Mouse (Mus musculus) layer of hippocampus, postnatal 14 days (tissue): Measurements from ENCODE around the gene Pigt. TPM values are rescaled to one million over a fixed set of nuclear protein-coding genes. Genes with fewer than 3 reads are reported as not detected.
A peak's percentile ranks its signal among the peaks of the same experiment; 100 is the strongest.

Source experiments
- DNase-seq, 2 experiments: peaks; one replicate each; pipeline ENCODE4 v3.0.0; 2021 to 2022; ENCODE audit warnings: low spot score in 2 of 2, mixed read lengths in 1 of 2
- total RNA-seq, 2 experiments: library from RNA; stranded (reverse); gene quantifications; 2 replicates each; pipeline ENCODE4 v1.2.3; 2021

The Pigt gene
- total RNA-seq, 2 experiments from 2014 or later = 95.2 to 96.5 TPM

DNA sequence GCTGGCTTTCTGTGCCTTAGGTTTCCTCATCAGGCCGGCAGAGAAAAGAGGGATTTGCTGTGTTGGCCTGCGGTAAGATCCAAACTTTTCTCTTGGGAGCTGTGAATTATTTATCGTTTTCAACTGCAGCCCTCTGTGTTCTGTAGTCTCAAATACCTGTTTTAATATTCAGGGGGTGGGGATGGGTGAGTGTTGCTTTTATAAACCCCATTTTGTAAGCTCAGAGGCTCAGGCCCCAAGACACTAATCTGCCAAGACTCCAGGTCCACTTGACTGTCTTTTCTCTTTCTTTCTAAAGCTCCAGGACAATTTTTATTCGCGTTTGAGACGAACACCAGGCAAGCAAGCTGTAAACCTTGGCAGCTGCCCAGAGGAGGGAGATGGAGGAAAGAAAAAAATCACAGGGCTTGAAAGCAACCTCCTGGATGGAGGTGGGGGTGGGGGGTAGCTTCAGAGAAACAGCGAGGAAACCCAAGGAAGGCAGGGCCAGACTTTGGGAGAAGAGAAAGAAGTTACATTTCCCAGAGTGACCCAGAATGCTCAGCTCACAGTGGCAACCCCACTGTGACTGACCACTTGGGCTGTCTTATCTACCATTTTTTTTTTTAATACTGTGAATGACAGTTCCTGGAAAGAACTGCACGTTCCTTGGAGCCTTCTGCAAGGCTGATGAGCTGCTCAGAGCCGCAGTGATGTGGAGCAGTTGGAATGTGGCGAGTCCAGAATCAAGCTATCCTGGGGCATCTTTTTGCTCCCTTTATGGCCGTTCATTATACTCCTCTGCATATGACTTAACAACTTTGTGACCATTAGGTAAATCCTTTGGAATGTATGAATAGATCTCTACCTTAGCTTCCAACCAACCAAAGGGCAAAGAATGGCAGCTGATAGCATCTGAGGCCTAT lies 21.2 kb downstream of the Pigt start:
- DNase-seq = no peak

DNA sequence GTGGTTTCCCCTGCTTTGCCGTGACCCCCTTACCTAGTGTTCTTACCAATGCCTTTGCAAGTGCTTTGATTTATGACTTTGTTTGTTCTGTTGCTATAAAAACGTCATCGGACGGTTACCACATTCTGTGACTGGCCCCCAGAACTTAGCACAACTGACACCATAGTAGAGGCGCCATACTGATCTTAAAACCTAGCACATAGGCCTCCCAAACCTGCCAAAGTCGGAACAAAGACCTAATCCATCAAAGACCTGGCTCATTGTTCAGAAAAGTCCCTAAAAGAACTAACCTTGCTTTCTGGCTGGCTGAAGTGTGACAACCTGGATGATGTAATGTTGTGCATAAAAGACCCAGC lies 21.8 kb downstream of the Pigt start:
- no peak for DNase-seq

DNA sequence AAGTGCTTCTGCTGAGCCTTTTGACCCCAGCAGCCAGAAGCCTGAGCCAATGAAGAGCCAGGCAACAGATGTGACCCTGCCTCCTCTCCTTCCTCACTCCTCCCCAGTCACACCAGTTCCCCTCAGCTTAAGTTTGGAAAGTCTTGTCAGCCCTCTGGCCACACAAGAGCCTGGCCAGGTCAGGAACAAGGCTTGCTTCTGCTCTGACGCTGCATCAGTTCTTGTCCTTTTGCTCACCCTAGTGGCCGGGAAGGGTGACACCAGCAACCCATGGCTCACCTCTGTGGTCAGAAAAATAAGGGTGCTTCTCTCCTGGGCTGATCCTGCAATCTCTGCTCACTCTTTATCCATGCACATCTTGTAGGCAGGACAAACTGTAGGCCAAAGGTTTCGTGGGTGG lies 23.5 kb downstream of the Pigt start:
- no peak for DNase-seq

DNA sequence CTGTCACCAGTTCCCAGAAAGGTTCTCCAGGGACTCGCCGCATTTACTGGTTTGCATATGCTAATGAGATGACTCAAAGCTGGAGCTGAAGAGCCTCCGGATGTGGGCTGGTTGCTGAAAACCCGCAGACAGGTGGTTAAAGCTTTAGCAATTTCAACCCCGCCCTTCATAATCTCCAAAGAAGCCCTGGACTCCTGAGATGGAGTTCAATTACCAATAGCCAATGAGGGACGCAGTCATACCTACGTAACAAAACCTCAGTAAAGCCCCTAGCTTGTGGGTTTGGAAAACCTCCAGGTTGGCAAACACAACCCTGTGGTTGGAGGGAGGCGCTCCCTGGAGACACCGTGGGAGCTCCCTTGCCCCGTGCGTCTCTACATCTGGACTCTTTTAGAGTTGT lies 24.5 kb downstream of the Pigt start:
- no peak for DNase-seq

DNA sequence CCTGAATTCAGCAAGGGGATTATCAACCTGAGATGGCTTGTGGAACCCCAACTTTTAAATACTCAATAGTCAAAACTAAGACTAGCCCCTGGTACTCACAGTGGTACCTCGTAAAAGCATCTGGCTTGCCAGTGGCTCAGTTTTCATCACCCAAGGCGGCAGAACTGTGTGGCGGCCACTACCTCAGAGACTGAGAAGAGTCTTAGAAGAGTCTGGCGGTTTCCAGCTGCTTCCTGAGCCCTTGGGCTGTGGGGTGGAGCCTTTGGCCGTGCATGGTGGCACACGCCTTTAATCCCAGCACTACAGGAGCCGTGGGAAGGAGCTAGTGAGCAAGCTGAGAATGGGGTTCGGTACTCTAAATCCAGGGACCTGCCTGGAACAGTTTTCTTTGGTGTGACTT lies 25.0 kb downstream of the Pigt start:
- DNase-seq = no peak

DNA sequence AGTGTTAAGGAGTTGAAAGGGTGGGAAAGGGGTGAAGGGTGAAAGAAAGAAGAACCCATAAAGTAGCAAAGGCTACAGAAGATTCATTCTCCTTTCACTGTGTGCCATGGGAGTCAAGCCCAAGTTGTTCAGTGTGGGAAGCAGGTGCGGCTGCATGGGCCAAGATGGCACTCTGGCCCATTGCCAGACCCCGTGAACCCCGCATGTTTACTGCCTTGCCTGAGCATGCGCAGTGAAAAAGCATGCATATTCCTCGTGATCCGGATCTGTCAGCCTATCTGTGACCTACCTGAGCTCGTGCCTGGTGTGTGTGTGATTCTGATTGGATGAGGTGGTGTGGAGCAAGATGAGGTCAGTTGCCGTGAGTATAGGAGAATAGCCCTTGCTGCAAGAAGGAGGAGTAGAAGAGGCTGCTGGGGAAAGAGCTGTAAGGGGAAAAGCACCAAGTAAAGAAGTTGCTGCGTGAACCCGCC lies 26.0 kb downstream of the Pigt start:
- no peak for DNase-seq

DNA sequence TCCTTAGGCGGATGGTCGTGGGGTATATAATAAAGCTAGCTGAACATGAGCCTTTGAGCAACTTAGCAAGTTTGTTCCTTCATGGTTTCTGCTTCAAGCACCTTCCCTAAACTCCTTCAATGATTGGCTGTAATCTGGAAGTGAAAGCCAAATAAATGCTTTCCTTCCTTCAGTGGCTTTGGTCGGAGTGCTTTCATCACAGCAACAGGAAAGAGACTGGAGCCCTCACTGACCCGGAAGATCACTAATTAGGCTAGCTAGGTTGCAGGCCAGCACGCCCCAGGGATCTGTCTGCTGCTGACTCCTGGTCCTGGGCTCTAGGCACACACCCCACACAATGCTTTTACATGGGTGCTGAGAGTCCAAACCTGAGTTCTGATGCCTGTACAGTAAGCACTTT lies 31.2 kb downstream of the Pigt start:
- no peak for DNase-seq

DNA sequence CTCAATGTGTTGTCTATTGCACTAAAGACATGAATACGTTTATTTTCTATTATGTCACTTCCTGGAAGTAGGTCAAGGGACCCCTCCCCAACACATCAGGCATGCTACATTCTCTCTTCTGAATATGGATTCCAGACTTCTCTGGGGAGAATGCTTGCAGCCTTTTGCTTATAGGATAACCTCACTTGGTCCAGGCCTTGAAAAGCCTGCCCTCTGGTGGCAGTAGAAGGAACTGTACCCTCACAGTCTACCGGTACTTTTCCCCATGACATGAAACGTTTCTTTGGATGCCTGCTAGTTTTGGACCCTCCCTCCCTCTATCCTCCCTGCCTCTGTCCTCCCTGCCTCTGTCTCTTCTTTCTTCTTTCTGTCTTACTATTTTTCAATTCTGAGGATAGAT lies 33.8 kb downstream of the Pigt start:
- peak; percentile 73 to 75 for DNase-seq

DNA sequence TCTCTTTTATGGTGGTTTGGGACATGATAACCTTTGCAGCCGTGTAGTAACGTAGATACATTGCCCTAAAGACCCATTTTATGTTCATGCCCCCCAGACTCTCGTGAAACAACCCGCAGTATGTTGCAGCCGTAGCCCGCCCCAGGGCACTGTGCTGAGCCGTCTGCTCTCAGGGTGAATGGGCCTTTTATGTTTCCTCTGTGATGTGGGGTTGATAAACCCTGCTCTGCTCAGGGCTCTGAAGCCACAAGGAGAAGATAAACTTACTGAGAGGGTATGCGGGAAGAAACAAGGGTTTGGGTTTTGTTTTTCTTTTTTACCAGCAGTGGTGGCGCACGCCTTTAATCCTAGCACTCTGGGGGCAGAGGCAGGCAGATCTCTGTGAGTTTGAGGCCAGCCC lies 37.0 kb downstream of the Pigt start:
- no peak for DNase-seq

DNA sequence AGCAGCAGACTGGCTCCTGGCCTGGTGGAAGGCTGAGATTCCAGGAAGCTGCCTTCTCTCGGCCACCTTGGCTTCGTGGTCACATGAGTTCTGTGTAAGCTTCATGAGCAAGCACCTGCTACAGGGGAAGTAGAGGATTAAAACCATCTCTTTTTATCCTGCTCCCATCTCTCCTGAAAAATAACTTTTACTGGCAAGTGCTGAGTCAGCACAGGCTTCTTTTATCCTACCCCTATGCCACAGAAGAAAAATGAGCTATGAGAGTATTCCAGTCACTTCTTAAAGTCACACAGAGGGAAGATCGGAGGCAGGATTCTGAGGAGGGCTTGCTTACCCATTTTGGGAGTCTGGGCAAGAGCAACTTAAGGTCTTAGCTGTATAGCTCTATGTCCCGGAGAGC lies 39.7 kb downstream of the Pigt start:
- no peak for DNase-seq

DNA sequence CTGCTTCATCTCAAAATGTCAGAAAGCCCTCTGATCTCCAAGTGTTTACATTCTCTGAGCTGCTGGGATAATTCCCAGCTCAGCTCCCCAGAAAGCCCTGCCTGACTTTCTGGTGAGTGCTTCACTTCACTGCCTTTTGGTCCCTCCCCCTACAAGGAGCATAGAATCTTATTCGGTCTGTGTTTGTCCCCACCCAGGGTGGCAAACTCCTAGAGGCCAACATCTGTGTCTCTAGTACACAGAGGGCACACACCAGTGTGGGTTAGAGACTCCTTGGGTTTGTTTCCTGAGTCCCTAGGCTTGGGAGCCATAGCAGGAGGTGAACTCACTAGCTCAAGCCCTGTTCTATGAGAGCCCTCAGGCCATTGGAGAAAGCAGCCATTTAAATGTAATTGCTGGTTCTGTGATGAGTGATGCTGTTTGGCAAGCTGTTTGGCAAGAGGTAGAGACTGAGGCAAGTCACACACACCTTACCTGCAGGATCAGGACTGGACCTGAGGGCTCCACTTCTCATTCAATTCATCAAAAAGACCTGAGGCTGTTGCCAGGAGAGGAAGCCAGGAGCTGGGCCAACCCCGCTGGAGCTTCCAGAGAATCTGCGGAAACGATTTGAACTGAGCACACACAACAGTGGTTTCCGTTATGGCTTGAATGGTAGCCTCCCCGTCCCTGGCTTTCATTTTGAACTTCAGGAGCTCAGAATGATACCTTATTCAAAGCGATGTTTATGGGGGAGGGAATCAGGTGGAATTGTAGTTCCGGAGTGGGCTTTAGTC lies 43.5 kb downstream of the Pigt start:
- DNase-seq = no peak

DNA sequence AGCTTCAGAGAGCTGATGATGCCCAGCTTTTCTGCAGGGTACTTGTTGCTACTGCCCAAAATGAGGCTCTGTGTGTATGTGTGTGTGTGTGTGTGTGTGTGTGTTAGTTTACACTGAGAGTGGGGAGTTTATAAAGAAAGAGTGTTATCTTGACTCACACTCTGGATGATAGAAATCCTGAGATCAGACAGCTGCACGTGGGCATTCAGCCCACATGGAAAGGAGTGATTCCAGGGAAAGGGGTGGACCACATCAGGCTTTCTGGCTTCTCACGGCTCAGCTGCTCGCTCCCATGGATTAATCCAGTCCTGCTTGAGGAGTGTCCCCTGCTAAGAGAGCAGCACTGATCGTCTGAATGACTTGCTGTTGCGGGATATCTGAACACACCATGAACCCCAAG lies 44.8 kb downstream of the Pigt start:
- DNase-seq = no peak

DNA sequence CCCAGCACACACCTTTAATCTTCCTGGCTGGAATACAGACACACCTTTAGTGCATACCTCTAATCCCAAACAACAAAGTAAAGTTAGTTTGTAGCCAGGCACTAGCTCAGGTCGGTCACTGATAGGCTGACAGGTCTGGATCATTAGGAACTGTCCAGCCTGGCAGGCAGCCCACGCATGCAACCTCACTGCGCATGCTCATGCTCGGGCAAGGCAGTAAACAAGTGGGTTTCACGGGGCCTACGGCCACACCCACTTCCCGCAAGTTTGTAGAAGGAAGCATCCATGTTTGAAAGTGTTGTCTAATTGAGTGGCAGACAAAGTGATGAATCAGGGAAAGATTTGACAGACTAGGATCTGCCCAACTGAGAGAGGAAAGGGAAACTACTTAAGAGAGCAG lies 45.3 kb downstream of the Pigt start:
- no peak for DNase-seq

DNA sequence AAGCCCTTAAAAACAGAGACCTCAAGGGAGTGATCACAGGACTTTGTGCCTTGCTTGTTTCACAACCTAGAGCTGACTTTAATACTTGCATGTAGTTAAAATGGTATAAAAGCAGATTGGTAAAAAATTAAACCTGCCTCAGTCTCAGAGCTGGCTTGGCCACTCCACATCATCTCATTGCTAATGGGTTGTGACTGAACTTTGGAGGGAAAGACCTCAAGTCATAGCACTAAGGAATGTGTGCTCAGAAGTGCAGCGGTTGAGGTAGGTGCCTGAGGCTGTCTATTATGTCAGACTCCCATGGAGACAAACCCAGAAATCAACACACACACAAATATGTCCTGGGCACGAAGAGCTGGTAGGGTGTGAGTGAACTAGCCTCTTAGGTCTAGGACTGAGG lies 46.4 kb downstream of the Pigt start:
- DNase-seq = no peak

DNA sequence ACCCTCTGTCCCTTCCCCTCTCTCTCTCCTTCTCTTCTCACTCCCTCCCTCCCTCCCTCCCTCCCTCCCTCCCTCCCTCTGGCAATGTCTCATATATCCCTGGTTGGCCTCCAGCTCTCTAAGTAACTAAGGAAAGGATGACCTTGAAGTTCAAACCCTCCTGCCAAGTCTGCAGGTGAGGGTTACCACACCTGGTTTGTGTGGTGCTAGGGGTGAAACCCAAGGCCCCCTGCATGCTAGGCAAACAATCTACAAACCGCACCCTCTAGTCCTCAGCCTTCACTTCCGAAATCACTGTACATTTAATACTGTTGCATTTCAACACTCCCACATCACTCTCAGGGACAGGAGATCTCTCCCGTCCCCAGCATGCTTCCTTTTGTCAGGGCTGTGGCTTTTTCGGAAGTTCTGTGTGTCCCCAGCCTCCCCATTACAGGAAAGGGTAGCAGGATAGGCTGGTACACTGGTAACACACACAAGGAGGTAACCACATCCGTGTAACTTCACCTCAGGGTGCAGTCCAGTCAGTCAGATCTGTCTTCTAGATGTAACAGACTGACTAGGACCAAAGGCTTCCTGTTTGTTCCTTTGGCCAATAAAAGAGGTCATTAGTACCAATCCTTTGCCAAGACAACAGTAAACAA lies 47.3 kb downstream of the Pigt start:
- no peak for DNase-seq

DNA sequence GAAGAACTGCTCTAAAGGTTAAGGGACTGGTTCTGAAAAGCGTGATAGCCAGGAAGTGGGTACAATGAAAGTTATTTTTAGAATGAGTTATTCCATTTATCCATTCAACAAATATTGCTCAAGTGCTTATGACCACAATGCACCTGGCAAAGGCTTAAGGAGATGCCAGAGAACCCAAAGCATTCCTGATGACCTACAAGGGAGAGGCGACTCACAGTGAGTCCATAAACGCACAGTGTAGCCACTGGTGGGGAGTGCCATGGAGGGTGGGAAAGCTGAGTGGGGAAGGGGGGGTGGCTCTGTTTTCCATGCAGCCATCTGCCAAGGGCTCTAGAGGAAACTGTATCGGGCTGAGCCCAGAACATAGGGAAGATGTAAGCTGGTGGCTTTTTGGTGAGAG lies 52.0 kb downstream of the Pigt start:
- DNase-seq = no peak

DNA sequence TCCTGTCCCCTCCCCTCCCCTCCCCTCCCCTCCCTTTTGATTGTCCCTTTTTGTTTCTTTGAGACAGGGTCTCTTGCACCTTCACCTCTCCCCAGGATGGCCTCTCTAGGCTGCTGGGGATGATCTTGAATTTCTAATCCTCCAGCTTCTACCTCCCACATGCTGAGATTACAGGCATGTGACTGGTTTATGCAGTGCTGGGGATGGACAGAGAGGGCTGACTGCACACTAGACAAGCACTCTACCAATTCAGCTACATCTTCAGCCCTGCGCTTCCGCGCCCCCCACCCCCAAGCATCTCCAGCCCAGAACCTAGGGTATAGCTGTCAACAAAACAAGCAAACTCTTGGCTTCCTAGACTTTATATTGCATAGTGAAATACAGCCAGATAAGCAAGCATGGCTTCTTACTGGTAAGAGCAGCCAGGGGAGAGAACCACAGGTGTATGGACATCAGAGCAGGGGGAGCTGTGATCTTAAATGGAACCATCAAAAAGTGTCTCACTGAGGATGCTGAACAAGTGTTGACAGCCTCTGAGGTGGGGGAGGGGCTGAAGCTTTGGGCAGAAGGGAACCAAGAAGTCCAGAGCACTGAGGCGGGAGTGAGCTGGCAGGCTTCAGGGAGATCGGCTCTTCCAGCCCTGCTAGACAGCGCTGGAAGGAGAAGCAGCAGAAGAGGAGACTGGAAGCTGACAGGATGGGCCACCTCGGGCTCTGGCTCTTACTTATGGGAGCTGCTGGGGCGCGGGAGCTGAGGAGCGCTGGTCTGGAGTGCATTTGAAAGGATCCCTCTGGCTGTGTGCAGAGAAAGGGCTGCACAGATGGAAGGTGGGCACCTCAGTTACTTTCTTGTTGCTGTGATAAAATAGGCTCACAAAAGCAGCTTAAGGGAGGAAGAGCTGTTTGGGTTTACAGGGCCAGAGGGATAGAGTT lies 52.9 kb downstream of the Pigt start:
- no peak for DNase-seq

DNA sequence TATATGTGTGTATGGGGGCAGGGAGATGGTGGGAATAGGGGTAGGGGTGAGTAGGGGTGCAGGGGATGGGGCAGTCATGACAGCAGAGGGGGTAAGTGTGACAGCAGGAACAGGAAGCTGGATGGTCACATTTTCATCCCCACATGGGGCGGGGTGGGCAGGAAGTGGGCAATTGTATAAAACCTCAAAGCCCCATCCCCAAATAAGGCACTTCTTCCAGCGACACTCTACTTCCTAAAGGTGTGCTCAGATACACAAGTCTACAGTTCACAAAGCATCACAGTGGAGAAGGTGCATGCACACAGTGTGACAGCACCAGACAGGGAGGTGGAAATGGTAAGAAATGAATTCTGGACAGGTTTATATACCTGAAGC lies 53.6 kb downstream of the Pigt start:
- no peak for DNase-seq

DNA sequence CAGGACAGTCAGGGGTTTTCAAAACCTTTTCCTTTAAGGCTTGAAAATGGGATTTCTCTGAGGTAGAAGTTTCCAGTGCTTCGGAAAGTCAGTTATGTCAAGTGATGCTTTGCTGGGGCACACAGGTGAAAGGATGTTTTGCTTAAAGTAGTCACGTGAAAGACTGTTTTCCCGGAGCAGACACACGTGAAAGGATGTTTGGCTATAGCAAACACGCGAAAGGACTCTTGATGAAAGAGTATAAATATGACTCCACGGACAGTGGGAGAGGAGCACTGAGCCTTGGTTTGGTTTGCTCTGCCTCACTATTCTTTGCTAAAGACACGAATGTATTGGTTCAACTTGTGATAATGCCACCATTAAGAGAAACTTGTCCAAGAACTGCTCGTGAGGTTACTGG lies 54.2 kb downstream of the Pigt start:
- no peak for DNase-seq
